Mouse (Mus musculus): Measurements from ENCODE around the gene Art3.

Gene Art3

DNA sequence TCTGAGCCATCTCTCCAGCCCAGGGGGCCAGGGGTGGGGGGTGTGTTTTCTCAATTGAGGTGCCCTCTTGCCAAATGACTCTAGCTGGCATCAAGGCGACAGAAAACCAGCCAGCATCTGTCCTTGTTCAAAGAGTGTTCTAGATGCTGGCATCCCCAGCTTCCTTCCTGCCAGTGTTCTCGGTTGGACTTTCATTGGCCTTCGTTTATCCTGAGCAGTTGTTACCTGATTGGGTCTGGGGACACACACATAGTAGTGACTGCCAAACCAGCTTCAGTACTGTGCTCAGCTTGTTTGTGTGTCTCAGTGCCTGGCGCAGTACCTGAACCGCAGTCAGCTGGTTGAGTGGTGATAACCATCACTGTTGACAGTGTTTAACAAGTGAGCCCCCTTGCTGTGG, 54.5 kb downstream of the Art3 start:
- TF ChIP-seq GATA4 (IDR thresholded peaks at IDR 0.05; ENCODE audit: insufficient replicate concordance, low read length): no peak

DNA sequence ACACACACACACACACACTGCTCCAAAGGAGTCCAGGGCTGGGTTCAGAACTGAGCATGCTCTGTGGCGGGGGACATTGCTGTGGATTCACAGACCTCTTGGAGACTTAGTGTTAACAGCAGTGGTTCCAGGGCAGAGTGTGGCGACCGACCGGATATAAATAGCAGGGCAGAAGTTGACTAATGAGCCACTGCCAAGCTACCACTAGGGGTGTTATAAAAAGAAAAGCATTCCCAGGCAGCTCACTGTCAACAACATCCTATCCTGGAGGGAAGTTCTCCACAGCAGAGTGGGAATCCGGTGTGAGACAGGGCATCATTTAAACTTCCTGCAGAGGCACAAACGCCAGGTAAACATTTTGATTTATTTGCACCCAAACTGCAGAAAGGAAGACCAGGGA, 55.0 kb downstream of the Art3 start:
- no peak for TF ChIP-seq GATA4 (IDR thresholded peaks at IDR 0.05; ENCODE audit: insufficient replicate concordance, low read length)

GRCm38 (mm10) chr5:92387433-92387832, 55.8 kb downstream of the Art3 start:
- TF ChIP-seq GATA4 (IDR thresholded peaks at IDR 0.05; ENCODE audit: insufficient replicate concordance, low read length): 0 out of 2 replicates have a peak, but pooled peaks have one; percentile 62

- no peak for TF ChIP-seq GATA4 (IDR thresholded peaks at IDR 0.05; ENCODE audit: insufficient replicate concordance, low read length)
Measured at GRCm38 (mm10) chr5:92389977-92390376, 58.4 kb downstream of the Art3 start.

- no peak for TF ChIP-seq GATA4 (IDR thresholded peaks at IDR 0.05; ENCODE audit: insufficient replicate concordance, low read length)
Measured at GRCm38 (mm10) chr5:92390615-92391014, 59.0 kb downstream of the Art3 start.

DNA sequence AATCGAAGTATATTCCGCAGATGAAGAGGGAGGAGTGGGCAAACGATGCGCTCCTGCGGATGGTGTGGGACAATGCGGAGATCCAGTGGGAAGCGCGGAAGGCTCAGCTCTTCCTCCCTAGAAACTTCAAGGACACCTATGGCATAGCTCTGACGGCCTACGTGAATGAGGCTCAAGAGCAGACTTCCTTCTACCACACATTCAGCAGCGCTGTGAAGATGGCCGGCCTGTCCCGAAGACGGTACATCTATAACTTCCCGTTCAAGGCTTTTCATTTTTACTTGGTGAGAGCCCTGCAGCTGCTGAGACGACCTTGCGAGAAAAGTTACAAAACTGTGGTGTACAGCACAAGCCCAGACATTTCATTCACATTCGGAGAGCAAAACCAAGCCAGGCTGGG, 60.9 kb downstream of the Art3 start:
- no peak for TF ChIP-seq GATA4 (IDR thresholded peaks at IDR 0.05; ENCODE audit: insufficient replicate concordance, low read length)

DNA sequence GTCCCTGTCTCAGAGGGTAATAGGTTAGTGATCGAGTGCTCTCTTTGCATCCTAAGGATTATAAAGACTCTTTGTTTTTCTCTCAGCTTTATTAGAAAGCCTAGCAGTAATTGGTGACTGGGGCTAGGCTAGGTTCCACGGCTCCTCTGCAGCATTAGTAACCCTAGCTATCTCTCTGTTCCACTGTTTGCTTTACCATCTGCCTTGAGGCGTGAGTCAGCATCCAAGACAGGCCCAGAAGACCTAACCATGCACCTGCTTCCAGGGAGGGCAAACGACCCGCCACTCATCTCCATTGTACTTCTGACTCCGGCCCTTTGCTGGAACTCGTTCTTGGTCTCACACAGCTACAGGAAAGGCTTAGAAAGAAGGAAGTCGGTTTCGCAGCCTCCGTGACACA, 62.2 kb downstream of the Art3 start:
- TF ChIP-seq GATA4 (IDR thresholded peaks at IDR 0.05; ENCODE audit: insufficient replicate concordance, low read length): no peak

- TF ChIP-seq GATA4 (IDR thresholded peaks at IDR 0.05; ENCODE audit: insufficient replicate concordance, low read length): no peak
Measured at GRCm38 (mm10) chr5:92395764-92396163, 64.1 kb downstream of the Art3 start.

DNA sequence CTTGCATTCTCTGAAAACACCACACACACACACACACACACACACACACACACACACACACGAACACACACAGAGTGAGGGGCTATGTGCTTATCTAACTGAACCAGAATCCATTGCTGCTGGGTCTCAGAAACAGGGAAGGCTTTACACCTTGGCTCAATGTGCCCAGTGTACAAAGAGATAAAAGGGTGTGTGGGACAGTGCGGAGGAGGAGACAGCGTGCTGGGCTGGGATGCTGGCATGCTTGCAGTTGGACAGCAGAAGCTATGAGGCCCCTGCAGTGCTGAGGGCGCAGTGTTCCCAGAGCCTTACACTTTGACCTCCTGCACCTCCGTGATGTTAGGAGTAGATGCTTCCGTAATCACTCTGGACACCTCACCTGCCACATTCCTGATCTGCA, 64.8 kb downstream of the Art3 start:
- TF ChIP-seq GATA4 (IDR thresholded peaks at IDR 0.05; ENCODE audit: insufficient replicate concordance, low read length): no peak

- no peak for TF ChIP-seq GATA4 (IDR thresholded peaks at IDR 0.05; ENCODE audit: insufficient replicate concordance, low read length)
Measured at GRCm38 (mm10) chr5:92398153-92398552, 66.5 kb downstream of the Art3 start.

DNA sequence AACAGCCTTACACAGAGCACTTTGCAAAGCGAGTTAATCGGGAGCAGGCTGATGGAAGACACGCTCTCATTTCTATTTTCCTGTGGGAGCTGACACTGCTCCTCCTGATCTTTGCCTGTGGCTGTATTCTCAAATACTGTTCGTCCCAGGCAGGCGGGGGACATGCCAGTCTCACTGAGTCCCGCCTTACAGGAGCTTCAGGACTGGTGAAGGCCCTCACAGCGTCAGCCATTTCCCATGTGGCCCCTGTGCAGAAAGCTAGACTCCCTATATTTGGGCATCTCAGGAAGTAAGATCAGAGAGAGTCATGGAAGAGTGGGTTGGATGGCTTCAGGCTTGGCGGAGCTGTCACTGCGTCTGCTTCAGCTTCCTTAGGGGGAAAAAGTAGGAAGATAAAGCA, 71.2 kb downstream of the Art3 start:
- TF ChIP-seq GATA4 (IDR thresholded peaks at IDR 0.05; ENCODE audit: insufficient replicate concordance, low read length): no peak

DNA sequence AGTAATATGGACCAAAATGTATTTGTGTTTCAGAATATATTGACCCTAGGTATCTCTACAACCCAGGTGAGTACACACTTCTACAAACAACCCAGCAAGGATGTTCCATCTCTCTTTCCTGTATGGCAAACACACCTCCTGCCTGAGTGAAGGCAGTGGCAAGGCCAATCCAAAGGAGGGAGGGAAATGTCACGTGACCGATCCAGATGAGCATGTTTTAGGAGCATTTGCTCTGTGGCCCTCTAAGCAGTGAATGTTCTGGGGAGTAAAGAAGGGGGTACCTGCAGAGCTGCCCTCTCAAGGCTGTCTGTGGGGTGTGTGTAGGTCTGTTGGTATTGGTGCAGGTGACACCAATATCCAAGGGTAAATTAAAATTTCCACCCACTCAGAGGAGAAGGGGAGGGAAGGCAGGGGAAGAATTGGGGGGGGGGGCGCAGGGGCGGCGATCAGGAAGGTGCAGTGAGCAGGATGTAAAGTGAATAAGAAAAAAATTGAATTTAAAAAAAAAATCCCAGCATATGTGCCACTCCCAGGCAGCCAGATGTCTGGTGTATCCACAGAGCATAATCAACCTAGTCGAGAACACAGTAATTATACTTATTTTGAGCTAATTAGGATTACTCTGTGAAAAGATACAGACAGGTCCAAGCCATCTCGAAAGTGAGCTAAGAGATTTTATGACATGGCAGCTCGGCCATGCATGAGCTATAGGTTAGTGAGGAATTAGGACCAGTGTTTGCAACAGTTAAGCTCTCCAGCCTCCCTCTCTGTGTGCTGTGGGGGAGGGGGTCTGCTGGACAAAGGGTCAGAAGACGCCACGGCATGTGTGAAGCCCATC, 72.2 kb downstream of the Art3 start:
- TF ChIP-seq GATA4 (IDR thresholded peaks at IDR 0.05; ENCODE audit: insufficient replicate concordance, low read length): no peak

- TF ChIP-seq GATA4 (IDR thresholded peaks at IDR 0.05; ENCODE audit: insufficient replicate concordance, low read length): no peak
Measured at GRCm38 (mm10) chr5:92404400-92404678, 72.7 kb downstream of the Art3 start.

DNA sequence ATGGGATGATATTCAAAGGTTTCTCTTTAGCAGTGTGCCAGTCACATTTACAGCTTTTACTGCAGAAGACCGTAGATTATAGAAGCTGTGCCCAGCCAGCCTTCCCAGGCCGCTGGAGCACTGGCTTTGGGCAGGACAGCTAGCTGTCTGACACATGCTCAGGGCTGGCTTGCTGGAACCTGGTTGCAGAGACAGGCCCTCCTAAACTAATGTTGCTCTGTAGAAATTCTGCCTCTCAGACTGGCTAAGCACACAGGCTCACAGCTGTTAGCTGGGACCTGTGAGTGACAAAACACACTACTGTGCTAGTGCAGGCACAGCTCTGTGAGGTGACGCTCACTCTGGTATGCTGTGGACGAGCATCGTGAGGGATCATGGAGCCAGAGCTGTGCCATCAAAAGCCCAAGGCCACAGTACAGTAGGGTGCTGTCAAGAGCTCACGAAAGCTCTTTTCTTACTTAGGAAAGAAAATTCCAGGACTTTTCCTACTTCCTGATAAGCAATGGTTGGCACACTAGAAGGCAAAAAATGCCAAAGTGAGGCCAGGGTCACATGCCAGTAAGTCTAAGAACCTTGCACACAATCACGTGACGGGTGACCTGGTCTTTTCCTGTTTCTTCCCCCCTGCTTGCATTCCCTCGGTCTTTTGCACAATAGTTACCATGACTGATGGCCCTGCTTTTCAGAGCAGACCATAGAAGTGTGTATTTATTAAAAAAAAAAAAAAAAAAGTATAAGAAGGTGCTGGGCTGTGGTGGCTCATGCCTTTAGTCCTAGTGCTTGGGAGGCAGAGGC, 77.9 kb downstream of the Art3 start:
- TF ChIP-seq GATA4 (IDR thresholded peaks at IDR 0.05; ENCODE audit: insufficient replicate concordance, low read length): no peak

DNA sequence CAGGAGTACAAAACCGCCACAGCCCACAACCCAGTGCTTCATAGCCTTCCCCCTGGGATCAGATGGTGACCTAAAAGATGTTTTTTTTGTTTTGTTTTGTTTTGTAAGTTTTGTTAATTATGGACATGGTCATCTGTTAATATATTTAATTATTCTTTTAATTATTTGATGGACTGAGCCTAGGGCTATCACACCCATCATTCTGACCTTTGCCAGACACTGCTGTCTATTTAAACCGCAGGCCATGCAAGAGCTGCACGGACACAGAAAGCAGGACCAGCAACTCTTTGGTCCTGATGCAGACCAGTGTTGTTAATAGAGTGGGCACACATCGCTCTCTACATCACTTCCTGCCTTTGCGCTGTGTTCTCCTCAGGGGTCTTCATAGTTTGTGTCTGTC, 78.9 kb downstream of the Art3 start:
- no peak for TF ChIP-seq GATA4 (IDR thresholded peaks at IDR 0.05; ENCODE audit: insufficient replicate concordance, low read length)

DNA sequence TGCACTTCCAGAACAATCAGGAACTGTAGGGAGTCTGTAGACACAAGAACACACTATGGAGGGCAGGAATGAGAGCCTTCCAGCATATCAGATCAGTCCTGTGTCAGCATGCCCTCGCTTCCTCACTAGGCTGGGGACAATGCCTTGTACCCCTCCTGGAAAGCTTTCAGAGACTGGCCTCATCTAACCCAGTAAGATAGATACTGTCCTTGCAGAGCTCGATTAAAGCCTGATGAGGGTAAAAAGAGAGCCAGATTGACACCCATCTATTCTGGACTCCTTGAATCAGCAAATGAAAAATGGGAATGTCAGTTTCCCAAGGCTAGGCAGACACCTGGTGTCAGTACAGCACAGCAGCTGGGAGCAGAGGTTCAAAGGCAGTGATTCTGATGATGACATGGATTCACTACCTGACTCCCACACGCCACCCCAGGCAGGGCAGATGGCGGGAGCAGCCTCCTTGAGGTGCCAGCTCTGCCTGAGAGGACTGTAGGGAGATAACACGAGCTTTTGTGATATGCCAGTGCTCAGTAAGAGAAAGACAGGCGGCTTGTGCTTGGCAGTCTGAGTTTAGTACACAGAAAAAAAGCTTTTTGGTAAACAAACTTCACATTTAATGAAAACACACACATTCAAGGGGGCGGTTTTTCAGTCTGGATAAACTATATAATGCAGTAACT, 80.0 kb downstream of the Art3 start:
- TF ChIP-seq GATA4 (IDR thresholded peaks at IDR 0.05; ENCODE audit: insufficient replicate concordance, low read length): no peak

Data from liver, adult (tissue).